Mouse (Mus musculus): Measurements from ENCODE around the gene Nosip.

Gene Nosip

GRCm38 (mm10) chr7:45035631-45036030, 26.6 kb upstream of the Nosip start:
- no peak for DNase-seq (ENCODE audit: low spot score)

- no peak for DNase-seq (ENCODE audit: low spot score)
Observed at GRCm38 (mm10) chr7:45036702-45037101, 25.5 kb upstream of the Nosip start.

DNA sequence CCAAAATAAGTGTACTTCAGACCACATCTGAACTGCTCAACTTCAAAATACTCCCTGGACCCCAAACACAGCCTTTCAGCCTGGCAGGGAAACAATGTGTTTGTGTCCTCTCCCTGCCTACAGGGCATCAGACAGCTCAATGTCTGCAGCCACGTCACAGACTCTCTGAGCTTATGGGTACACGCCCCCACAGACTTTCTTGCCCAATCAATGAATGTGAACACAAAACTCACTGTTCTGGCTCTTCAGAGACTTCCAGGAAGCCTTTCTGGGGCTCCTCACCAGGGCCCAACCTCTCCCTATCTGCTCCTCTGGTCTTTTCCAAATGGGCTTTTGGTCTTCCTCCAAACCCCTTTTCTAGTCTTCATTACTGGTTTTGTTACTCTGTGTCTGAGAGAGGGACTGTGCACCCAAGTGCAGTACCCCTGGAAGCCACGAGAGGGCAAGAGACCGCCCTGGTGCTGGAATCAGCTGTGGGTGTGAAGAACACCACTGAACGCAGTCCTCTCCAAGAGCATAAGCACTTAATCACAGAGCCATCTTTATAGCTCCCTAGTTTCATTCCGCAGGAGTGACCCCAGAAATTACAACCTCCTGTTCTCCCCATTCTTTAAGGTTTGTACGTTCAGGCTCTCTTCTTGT, 24.4 kb upstream of the Nosip start:
- peak; percentile 46 for DNase-seq (ENCODE audit: low spot score)

DNA sequence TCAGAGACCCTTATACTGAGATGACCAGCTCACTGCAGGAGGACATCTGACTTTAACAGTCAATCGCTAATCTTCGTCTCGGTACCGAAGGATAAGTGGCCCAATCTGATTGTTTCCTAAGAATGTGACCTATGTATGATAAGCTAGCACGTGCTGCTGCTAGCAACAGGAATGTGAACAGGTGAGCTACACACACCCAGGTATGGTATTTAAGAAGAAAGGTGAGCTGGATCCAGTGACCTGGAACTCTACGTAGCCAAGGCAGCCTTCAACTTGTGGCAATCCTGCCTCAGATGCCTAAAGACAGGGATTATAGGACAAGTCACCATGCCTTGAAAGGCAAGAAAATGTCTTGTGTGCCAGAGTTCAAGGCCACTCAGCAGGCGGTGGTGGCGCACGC, 23.8 kb upstream of the Nosip start:
- DNase-seq (ENCODE audit: low spot score): no peak

- DNase-seq (ENCODE audit: low spot score): no peak
Observed at GRCm38 (mm10) chr7:45040851-45041250, 21.4 kb upstream of the Nosip start.

DNA sequence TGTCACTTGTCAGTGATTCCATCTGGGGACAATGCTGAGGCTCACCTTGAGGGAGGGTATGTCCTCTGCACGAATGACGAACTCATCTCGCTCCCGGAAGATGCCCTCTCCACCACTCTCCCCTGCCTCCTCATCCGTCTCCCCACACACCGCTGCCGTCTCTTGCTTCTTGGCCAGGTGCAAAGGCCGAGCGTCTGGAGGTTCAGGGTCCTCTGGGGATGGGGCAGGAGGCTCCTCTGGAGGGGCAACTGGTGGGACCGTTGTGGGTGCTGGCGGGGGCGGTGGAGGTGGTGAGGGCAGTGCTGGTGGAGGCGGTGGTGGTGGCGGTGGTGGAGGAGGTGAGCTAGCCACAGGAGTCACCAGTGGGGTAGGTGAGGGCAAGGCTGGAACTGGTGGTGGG, 18.9 kb upstream of the Nosip start:
- no peak for DNase-seq (ENCODE audit: low spot score)

- no peak for DNase-seq (ENCODE audit: low spot score)
Observed at GRCm38 (mm10) chr7:45045741-45046140, 16.5 kb upstream of the Nosip start.

GRCm38 (mm10) chr7:45046853-45047350, 15.3 kb upstream of the Nosip start:
- no peak for DNase-seq (ENCODE audit: low spot score)

GRCm38 (mm10) chr7:45047491-45047890, 14.7 kb upstream of the Nosip start:
- DNase-seq (ENCODE audit: low spot score): no peak

- no peak for DNase-seq (ENCODE audit: low spot score)
Observed at GRCm38 (mm10) chr7:45048001-45048890, 14.0 kb upstream of the Nosip start.

DNA sequence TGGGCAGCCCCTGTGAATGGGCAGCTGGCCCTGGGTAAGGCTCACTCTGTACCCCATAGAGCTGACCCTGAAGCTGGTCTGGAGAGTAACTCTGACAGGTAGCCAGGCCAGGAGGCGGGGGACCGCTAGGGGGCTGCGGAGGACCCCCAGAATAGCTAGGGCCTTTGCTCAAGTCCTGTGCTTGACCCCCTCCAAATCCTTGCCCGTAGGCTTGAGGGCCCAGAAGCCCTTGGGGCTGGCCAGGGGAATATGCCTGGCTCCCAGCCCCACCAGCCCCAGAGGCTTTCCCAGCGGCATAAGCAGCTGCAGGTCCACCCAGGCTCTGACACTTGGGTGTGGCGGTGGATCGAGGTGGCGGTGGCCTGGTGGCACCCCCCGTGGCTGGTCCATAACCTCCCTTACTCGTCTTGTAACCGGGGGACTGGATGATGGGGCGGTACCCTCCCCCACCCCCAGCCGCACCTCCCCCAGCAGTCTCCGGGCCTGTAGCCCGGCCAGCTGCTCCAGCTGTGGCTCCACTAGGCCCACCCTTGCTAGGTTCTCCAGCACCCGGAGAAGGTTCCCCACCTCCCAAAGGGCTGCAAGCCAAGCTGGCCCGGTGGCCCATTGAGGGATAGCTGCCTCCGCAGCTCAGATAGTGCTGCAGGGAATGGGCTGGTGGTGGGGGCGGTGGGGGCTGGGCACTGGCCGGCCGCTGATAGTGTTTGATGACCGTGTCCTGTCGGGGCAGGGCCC, 13.1 kb upstream of the Nosip start:
- DNase-seq (ENCODE audit: low spot score): no peak

DNA sequence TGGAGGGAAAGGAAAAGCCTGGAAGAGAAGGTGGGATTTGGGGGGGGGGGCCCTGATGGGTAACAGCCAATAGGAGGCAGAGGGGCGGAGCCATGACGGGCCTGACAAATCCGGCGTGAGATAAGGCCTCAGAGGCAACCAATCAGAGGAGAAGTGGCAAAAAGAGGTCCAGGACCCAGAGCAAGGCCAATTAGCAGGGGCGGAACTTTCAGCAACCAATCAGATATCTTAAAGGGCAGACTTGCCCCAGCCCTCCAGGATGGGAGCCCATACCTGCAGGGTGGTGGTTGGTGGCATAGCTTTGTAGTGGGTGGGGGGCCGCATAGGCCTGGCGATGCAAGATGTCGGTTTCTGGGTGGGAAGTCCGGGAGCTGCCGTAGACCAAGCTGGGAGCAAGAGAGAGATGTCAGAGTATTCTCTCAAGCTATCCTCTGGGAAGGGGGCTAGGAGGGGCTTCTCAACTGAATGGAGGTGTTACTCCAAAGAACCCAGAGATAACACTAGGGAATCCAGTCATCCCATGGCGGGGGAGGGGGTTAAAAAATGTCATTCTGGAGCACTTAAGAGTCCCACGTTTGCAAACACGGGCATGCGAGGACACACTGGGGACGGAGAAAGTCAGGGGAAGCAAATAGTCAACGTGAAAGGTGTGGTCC, 11.2 kb upstream of the Nosip start:
- no peak for DNase-seq (ENCODE audit: low spot score)

- no peak for DNase-seq (ENCODE audit: low spot score)
Observed at GRCm38 (mm10) chr7:45051601-45051974, 10.6 kb upstream of the Nosip start.

DNA sequence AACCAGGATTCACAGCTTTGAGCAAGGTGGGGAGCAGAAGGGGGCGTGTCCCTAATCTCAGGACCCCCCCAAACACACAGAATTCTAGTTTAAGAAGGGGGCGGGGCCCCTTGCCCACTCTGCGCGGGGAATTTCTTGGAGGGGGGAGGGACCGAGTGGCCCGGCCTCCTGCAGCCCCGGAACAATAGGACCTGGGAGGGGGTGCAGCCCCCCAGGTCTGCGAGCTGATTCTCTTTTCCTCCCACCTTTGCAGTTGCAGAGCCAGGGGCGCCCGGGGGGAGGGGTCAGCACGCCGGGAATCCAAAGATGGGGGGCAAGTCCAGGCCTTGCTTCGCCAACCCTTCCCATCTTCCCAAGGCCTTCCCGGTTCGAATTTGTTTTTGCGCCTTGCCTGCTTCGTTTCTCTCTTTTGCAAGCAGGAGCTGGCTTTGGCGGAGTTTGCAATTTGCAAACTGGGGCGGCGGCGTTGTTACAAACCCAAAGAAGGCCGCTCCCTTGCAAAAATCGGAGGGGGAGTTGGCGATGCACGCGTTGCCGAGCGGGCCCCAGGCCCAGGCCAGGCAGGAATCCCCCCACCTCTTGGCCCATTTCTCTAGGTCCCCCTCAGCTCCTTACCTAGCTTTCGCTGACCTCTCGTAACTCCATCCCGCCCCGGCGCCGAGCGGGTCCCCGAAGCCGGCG, 9.9 kb upstream of the Nosip start:
- DNase-seq (ENCODE audit: low spot score): peak; percentile 41

DNA sequence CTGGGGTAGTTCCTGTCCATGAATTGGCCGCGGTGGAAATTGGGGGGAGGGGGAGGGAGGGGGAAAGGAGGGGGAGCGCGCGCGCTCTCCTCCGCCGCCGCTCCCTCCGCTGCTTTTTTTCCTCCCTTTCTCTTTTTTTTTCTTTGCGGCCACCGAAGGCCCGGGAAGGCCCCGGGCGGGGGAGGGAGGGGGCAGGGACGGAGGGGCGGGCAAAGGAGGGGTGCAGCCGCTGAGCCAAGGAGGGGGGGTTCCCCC, 9.4 kb upstream of the Nosip start, which contains the start of gene Prr12:
TSS of gene Prr12 (minus strand) at position 20 of the 255 bp plus-strand sequence.
- no peak for DNase-seq (ENCODE audit: low spot score)

DNA sequence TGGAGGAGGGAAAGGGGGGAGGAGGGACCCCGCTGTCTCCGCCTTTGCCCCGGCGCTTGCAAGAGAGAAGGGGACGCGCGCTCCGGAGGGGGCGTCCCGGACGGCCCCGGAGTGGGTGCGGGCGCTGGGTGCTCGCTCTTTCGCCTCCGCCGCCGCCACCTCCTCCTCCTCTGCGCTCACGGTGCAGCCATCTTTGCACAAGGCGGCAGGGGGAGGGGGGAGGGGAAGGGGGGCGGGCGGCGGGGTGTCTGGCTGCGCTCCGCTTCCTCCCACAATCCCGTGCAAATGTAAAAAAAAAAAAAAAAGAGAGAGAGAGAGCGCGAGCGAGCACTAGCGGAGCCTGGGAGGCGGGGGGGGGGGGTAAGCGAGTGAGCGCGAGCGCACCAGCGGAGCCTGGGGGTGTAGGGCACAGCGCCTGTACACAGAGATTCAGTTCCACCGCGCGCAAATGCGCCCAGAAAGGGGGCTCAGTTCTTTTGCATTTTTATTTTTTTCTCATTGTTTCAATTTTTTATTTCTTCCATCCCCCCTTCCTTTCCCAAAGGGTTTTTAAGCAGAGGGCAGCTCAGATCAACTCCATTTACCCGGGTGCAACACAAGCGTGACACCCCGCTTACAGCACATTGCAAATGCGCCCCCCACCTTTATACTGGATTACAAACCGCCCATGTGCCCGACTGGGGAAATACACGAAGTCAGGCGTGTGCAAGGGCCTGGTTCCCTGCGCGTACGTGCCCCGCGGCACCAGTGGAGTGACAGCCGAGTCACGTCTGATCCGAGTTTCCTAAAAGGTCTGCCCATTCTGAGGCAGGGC, 8.9 kb upstream of the Nosip start:
- peak; percentile 69 for DNase-seq (ENCODE audit: low spot score)

- peak; percentile 80 for DNase-seq (ENCODE audit: low spot score)
Observed at GRCm38 (mm10) chr7:45053931-45054510, 8.2 kb upstream of the Nosip start.

DNA sequence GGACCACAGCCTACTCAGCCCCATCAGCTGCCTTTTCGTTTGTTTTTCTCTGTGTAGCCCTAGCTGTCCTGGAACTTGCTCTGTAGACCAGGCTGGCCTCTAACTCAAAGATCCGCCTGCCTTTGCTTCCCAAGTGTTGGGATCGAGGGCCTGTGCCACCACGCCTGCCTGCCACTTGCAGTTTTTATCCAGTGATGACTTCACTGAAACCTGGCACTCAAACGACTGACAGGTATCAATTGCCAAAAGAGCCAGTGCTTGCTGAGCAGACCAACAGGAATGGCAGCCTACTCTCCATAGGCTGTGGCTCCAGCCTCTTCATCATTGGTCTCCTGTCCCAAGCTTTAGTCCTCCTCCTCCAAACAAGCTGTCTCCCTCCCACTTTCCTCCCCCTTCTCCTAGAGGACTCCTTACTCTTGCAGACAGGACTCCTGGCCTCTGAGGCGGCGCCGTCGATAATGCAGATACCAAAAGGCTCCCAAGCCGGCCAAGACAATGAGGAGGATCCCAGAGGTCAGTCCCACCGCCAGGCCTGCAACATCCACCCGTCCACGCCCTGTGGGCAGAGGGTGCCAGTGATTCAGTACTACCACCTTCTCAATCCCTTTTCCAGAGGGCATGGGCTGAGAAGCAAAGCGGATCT, 5.8 kb upstream of the Nosip start:
- no peak for DNase-seq (ENCODE audit: low spot score)

- DNase-seq (ENCODE audit: low spot score): no peak
Observed at GRCm38 (mm10) chr7:45056972-45057348, 5.3 kb upstream of the Nosip start.
